Mouse (Mus musculus) ES-Bruce4 (cell line): ENCODE results near the gene Xrcc3. TPM values are rescaled to one million over a fixed set of nuclear protein-coding genes. Genes with fewer than 3 reads are reported as not detected.
A peak's percentile ranks its signal among the peaks of the same experiment; 100 is the strongest.

Source experiments
- H3K27ac ChIP-seq: 2 replicates; pipeline ENCODE4 v1.5.1; 2012; ENCODE audit warnings: low read length, inconsistent platforms; ENCODE audit not compliant: insufficient read depth
- H3K27me3 ChIP-seq: 2 replicates; pipeline ENCODE4 v1.6.1; 2012; ENCODE audit warnings: mild to moderate bottlenecking, low read length, inconsistent platforms; ENCODE audit not compliant: control insufficient read depth, poor library complexity, insufficient read depth, severe bottlenecking
- H3K36me3 ChIP-seq: 2 replicates; pipeline ENCODE4 v1.6.1; 2012; ENCODE audit warnings: inconsistent platforms, mild to moderate bottlenecking, low read length, moderate library complexity; ENCODE audit not compliant: control insufficient read depth, poor library complexity, insufficient read depth, severe bottlenecking
- H3K4me1 ChIP-seq: one replicate; pipeline ENCODE4 v1.8.1; 2011; ENCODE audit warnings: low read length; ENCODE audit not compliant: control insufficient read depth, insufficient read depth
- H3K4me3 ChIP-seq: 2 replicates; pipeline ENCODE4 v1.5.1; 2011; ENCODE audit warnings: low read depth, mild to moderate bottlenecking, low read length
- H3K9ac ChIP-seq: 2 replicates; pipeline ENCODE4 v1.6.1; 2012; ENCODE audit warnings: low read depth, mild to moderate bottlenecking, inconsistent platforms; ENCODE audit not compliant: poor library complexity, severe bottlenecking
- H3K9me3 ChIP-seq: replicated peaks from 2 replicates; pipeline ENCODE4 v1.6.1; 2012; ENCODE audit warnings: mild to moderate bottlenecking, low read length, inconsistent platforms; ENCODE audit not compliant: control insufficient read depth, poor library complexity, insufficient read depth, severe bottlenecking
- CTCF ChIP-seq: IDR thresholded peaks from one replicate; pipeline ENCODE4 v1.8.1; 2011; ENCODE audit warnings: low read depth, low read length
- EP300 ChIP-seq: IDR thresholded peaks from 2 replicates; pipeline ENCODE4 v1.6.1; 2011; ENCODE audit warnings: low read depth, low read length; ENCODE audit not compliant: insufficient read depth
- POLR2A ChIP-seq: IDR thresholded peaks from one replicate; pipeline ENCODE4 v1.8.1; 2011; ENCODE audit warnings: low read length; ENCODE audit not compliant: insufficient read depth
- polyA plus RNA-seq: library from polyadenylated mRNA; stranded (reverse); fragments of >200 nt; gene quantifications from 2 replicates; pipeline ENCODE4 v1.2.4, GENCODE M21; 2011; ENCODE audit warnings: low read depth; ENCODE audit not compliant: missing spikeins, insufficient read depth, insufficient read length

The Xrcc3 gene
- polyA plus RNA-seq, 1 experiment = 14.3 TPM

DNA sequence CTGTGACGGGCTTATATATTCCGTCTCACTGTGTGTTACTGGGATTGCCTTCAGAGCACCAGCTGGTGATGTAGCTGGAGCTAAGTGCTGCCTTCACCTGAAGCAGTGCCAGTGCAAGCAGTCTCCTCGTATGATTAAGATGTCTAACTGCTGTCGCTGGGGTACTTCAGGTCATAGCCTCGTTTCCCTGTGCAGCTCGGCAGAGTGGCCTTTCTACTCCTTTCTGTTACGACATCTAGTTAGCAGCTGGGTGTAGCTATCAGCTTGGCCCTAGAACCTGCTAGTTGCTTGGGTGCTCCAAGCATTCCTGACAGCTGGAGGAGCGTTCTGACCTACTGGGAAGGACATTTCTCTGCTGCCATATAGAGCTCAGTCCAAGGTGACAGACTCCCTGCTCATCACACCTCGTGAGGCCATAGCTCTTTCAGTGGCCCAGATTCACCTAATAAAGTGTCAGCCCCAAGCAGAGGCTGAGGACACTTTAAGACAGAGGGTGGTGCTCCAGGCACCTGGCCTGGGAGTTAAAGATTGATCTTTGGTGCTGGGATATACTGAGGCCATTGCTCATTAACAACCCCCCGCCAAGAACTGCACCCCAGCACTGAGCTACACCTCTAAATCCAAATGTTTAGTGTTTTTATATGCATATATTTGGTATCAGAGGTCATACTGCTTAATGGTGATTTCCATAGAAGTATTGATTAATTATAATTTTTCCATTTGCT is 13.1 kb downstream of the Xrcc3 start:
- H3K36me3 ChIP-seq = no peaks in the 10 kb centered on the region
- no peak overlapping the region for H3K4me3 ChIP-seq
- no peak overlapping the region for H3K9ac ChIP-seq
- H3K27ac ChIP-seq = no peak overlapping the region
- no peak for TF ChIP-seq POLR2A
- no peak for TF ChIP-seq CTCF
- TF ChIP-seq EP300 = no peak
- H3K27me3 ChIP-seq = no peaks in the 10 kb centered on the region
- H3K9me3 ChIP-seq = no peaks in the 10 kb centered on the region
- no peaks in the 10 kb centered on the region for H3K4me1 ChIP-seq

GRCm38 (mm10) chr12:111798493-111798892 is 15.2 kb downstream of the Xrcc3 start:
- Histone ChIP-seq H3K27me3 (no peaks in the 10 kb centered on the region), H3K4me1 (no peaks in the 10 kb centered on the region), H3K36me3 (no peaks in the 10 kb centered on the region), H3K27ac (no peak overlapping the region), H3K9me3 (no peaks in the 10 kb centered on the region), H3K4me3 (no peak overlapping the region), H3K9ac (no peak overlapping the region)
- TF ChIP-seq CTCF = no peak
- no peak for TF ChIP-seq POLR2A
- TF ChIP-seq EP300 = no peak

DNA sequence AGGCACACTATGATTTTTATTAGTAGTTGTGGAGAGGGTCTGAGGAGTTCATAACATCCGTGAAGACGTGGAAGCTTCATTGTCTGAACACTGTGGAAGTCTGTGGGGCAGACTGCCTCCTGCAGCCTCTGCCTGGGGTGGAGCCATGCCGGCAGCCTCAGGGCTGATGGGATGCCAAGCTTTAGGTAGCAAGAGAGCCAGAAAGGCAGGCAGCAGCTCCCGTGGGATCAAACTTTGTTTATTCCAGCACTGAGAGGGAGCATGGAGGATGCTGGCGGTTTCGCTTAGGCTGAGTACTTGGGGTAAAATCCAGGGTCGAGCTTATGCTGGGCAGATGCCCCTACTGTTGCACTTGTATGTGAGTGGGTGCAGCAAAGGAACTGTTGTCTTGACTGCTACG is 16.4 kb downstream of the Xrcc3 start:
- no peak overlapping the region for H3K9ac ChIP-seq
- no peaks in the 10 kb centered on the region for H3K4me1 ChIP-seq
- no peak for TF ChIP-seq CTCF
- TF ChIP-seq EP300 = no peak
- TF ChIP-seq POLR2A = no peak
- no peaks in the 10 kb centered on the region for H3K9me3 ChIP-seq
- H3K27me3 ChIP-seq = no peaks in the 10 kb centered on the region
- no peak overlapping the region for H3K4me3 ChIP-seq
- H3K27ac ChIP-seq = no peak overlapping the region
- no peaks in the 10 kb centered on the region for H3K36me3 ChIP-seq

DNA sequence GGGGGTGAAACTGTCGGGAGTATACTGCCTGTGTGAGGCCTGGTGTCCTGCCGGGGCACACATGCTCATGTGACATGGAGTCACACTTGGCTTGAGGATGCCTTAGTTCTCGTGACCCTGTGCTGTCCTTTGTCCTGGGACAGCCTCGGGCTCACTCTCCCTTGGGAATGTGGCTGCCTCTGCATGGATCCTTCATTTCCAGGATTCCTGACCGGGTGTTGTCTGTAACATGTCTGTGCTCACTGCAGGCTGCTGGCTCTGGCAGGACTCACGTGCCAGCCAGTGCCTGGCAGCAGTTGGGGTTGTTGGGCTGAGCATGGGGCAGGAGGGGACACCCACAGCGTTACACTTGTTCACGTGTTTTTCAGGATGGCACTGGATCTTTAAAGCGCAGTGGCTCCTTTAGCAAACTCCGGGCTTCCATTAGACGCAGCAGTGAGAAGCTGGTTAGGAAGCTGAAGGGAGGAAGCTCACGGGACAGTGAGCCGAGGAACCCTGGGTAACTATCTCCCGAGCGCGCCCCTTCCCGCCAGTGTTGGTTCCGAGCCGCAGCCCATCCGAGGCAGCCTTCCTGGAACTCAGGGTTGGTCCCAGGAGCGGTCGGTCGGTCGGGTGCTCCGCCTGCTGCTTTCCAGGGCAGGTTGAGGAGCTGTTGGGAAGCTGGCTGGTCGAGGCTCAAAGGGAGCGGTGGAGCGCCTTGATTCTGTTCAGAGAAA is 18.3 kb downstream of the Xrcc3 start:
- H3K9me3 ChIP-seq = no peaks in the 10 kb centered on the region
- H3K9ac ChIP-seq = no peak overlapping the region
- peak overlapping the region; percentile 5; the same call in 1 of the 2 replicates for H3K4me3 ChIP-seq
- no peak overlapping the region for H3K27ac ChIP-seq
- no peaks in the 10 kb centered on the region for H3K36me3 ChIP-seq
- no peaks in the 10 kb centered on the region for H3K4me1 ChIP-seq
- TF ChIP-seq EP300 (peak; percentile 81), CTCF (no peak), POLR2A (no peak)
- no peaks in the 10 kb centered on the region for H3K27me3 ChIP-seq

GRCm38 (mm10) chr12:111794526-111795179 is 19.0 kb downstream of the Xrcc3 start:
- Histone ChIP-seq H3K9ac (no peak overlapping the region), H3K9me3 (no peaks in the 10 kb centered on the region), H3K4me3 (no peak overlapping the region), H3K36me3 (no peaks in the 10 kb centered on the region), H3K27me3 (no peaks in the 10 kb centered on the region), H3K4me1 (no peaks in the 10 kb centered on the region), H3K27ac (no peak overlapping the region)
- TF ChIP-seq POLR2A (no peak), CTCF (no peak), EP300 (no peak)

- no peak overlapping the region for H3K27ac ChIP-seq
- H3K4me3 ChIP-seq = peak overlapping the region; percentile 19; the same call in 1 of the 2 replicates
- H3K9me3 ChIP-seq = no peaks in the 10 kb centered on the region
- H3K9ac ChIP-seq = no peak overlapping the region
- no peak for TF ChIP-seq CTCF
- no peak for TF ChIP-seq POLR2A
- no peak for TF ChIP-seq EP300
- H3K36me3 ChIP-seq = no peaks in the 10 kb centered on the region
- no peaks in the 10 kb centered on the region for H3K27me3 ChIP-seq
- no peaks in the 10 kb centered on the region for H3K4me1 ChIP-seq
Measured at GRCm38 (mm10) chr12:111794102-111794501, 19.6 kb downstream of the Xrcc3 start.
